Mouse (Mus musculus): ENCODE data around the gene Ankdd1a.

The Ankdd1a gene

GRCm38 (mm10) chr9:65502146-65502545 lies 17.8 kb downstream of the Ankdd1a start:
- peak; percentile 36 to 50 for DNase-seq

- no peak for DNase-seq
Observed at GRCm38 (mm10) chr9:65492851-65493250, 27.1 kb downstream of the Ankdd1a start.

- DNase-seq = no peak
Observed at GRCm38 (mm10) chr9:65492351-65492750, 27.6 kb downstream of the Ankdd1a start.

- no peak for DNase-seq
Observed at GRCm38 (mm10) chr9:65491476-65491875, 28.5 kb downstream of the Ankdd1a start.

- DNase-seq = no peak
Observed at GRCm38 (mm10) chr9:65480071-65480470, 39.9 kb downstream of the Ankdd1a start.

GRCm38 (mm10) chr9:65479158-65479557 lies 40.8 kb downstream of the Ankdd1a start:
- DNase-seq = no peak

GRCm38 (mm10) chr9:65472769-65473168 lies 47.2 kb downstream of the Ankdd1a start:
- DNase-seq = no peak

- DNase-seq = no peak
Observed at GRCm38 (mm10) chr9:65467686-65468085, 52.3 kb downstream of the Ankdd1a start.

GRCm38 (mm10) chr9:65465241-65465640 lies 54.8 kb downstream of the Ankdd1a start:
- DNase-seq = no peak

- no peak for DNase-seq
Observed at GRCm38 (mm10) chr9:65464161-65464560, 55.8 kb downstream of the Ankdd1a start.

- peak in 1 of 2 experiments; percentile 15 for DNase-seq
Observed at GRCm38 (mm10) chr9:65462544-65462943, 57.4 kb downstream of the Ankdd1a start.

- peak; percentile 97 to 99 for DNase-seq
Observed at GRCm38 (mm10) chr9:65460732-65461442, 59.1 kb downstream of the Ankdd1a start, which contains the start of gene Spg21. TSS of gene Spg21 (plus strand) at chr9:65460947.

GRCm38 (mm10) chr9:65460198-65460597 lies 59.8 kb downstream of the Ankdd1a start:
- DNase-seq = no peak

- DNase-seq = no peak
Observed at GRCm38 (mm10) chr9:65458975-65459374, 61.0 kb downstream of the Ankdd1a start.

GRCm38 (mm10) chr9:65447951-65448350 lies 72.0 kb downstream of the Ankdd1a start:
- DNase-seq = no peak

- DNase-seq = no peak
Observed at GRCm38 (mm10) chr9:65444692-65445091, 75.3 kb downstream of the Ankdd1a start.
